Mouse (Mus musculus) urinary bladder, postnatal 14 days (tissue): ENCODE results near the gene Caprin1.

ENCODE experiments used
- DNase-seq: peaks from one replicate; pipeline ENCODE4 v3.0.0; 2021; ENCODE audit warnings: low spot score

Gene Caprin1

GRCm38 (mm10) chr2:103797491-103798009 is at the start of gene Caprin1:
Caprin1 (minus strand) TSS chr2:103797649.
- peak; percentile 93 for DNase-seq

- no peak for DNase-seq
These were observed 49.4 kb upstream of the Caprin1 start for GRCm38 (mm10) chr2:103846875-103847274.

GRCm38 (mm10) chr2:103846271-103846670 is 48.8 kb upstream of the Caprin1 start:
- DNase-seq: no peak

- no peak for DNase-seq
These were observed 46.6 kb upstream of the Caprin1 start for GRCm38 (mm10) chr2:103844016-103844415.

- no peak for DNase-seq
These were observed 45.9 kb upstream of the Caprin1 start for GRCm38 (mm10) chr2:103843321-103843720.

GRCm38 (mm10) chr2:103842299-103842698 is 44.9 kb upstream of the Caprin1 start:
- no peak for DNase-seq

GRCm38 (mm10) chr2:103838483-103838882 is 41.0 kb upstream of the Caprin1 start:
- DNase-seq: no peak

GRCm38 (mm10) chr2:103837166-103837565 is 39.7 kb upstream of the Caprin1 start:
- DNase-seq: no peak

GRCm38 (mm10) chr2:103835614-103836395 is 38.4 kb upstream of the Caprin1 start:
- no peak for DNase-seq

- no peak for DNase-seq
These were observed 36.5 kb upstream of the Caprin1 start for GRCm38 (mm10) chr2:103833816-103834445.

GRCm38 (mm10) chr2:103832899-103833298 is 35.5 kb upstream of the Caprin1 start:
- DNase-seq: no peak

GRCm38 (mm10) chr2:103828900-103829299 is 31.5 kb upstream of the Caprin1 start:
- DNase-seq: no peak

- DNase-seq: no peak
These were observed 27.5 kb upstream of the Caprin1 start for GRCm38 (mm10) chr2:103824916-103825315.

GRCm38 (mm10) chr2:103822560-103822959 is 25.1 kb upstream of the Caprin1 start:
- DNase-seq: no peak

- no peak for DNase-seq
These were observed 19.9 kb upstream of the Caprin1 start for GRCm38 (mm10) chr2:103817145-103817895.

GRCm38 (mm10) chr2:103815976-103816375 is 18.5 kb upstream of the Caprin1 start:
- no peak for DNase-seq

GRCm38 (mm10) chr2:103811465-103812191 is 14.2 kb upstream of the Caprin1 start:
- DNase-seq: no peak

GRCm38 (mm10) chr2:103810412-103810811 is 13.0 kb upstream of the Caprin1 start:
- no peak for DNase-seq

GRCm38 (mm10) chr2:103808466-103808865 is 11.0 kb upstream of the Caprin1 start:
- no peak for DNase-seq

GRCm38 (mm10) chr2:103803770-103804530 is 6.5 kb upstream of the Caprin1 start:
- no peak for DNase-seq

- DNase-seq: no peak
These were observed 5.0 kb upstream of the Caprin1 start for GRCm38 (mm10) chr2:103802422-103802821.
